Mouse (Mus musculus) frontal cortex, postnatal 14 days (tissue): ENCODE results near the gene Cpne1.
A peak's percentile ranks its signal among the peaks of the same experiment; 100 is the strongest.
"Not testable (repeated sequence)": the region's sequence is repeated elsewhere in the genome, so short reads cannot be mapped to it uniquely, and the experiment has no call there.

Experiments used
- DNase-seq, 2 experiments: peaks; one replicate each; pipeline ENCODE4 v3.0.0; 2022; ENCODE audit warnings: low spot score in 2 of 2

Gene Cpne1

DNA sequence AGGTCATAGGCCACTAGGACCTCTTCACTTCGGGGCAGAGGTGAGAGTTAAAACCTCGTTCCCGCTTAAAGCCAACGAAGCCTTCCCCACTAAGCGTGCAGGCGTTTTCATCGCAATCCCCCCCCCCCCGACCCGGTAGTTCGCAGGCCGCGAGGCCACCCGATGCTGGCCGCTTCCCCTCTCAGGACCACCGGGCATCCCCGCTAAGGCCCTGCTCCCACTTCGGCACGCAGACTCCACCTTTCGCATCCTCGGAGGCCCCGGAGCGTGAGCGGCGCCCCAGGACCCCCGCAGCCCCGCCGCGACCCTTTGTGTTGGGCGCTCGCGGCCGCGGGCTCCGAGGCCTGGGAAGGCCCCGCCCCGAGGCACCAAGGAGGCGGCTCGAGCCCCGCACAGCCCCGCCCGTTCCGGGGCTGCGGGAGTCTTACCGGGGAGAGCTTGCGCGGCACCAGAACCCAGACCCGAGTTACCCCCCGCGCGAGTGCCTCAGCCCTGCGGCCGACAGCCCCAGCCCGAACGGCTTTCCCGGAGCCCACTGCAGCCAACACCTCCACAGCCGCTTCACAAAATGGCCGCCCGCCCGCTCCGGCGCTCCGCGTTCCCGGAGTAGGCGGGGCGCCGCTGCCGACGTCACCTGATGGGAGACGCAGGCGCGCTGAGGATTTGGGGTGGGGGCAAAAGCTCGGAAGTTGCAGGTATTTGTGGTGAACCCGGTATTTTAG lies at the start of gene Cpne1, which contains the start of gene Rbm12:
Gene Cpne1, minus strand, starts transcription at position 608 of the 722 bp plus-strand sequence.
Gene Rbm12, minus strand, starts transcription at position 621 of the 722 bp plus-strand sequence.
- DNase-seq: peak; percentile 77 to 88

DNA sequence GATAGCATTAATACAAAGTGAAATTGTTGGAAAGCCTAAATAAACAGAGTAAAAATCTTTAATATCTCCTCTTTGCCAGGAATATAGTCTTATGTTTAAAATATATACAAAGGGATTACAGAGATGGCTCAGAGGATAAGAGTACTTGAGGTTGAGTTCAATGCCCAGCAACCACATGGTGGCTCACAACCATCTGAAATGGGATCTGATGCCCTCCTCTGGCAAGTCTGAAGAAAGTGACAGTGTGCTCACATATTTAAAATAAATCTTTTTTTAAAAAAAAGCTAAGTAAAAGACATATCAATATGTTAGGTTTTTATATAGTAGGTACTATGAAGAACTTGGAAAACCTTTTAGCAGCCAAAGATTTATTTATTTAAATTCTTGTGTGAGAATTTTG lies 39.8 kb upstream of the Cpne1 start:
- DNase-seq: no peak

DNA sequence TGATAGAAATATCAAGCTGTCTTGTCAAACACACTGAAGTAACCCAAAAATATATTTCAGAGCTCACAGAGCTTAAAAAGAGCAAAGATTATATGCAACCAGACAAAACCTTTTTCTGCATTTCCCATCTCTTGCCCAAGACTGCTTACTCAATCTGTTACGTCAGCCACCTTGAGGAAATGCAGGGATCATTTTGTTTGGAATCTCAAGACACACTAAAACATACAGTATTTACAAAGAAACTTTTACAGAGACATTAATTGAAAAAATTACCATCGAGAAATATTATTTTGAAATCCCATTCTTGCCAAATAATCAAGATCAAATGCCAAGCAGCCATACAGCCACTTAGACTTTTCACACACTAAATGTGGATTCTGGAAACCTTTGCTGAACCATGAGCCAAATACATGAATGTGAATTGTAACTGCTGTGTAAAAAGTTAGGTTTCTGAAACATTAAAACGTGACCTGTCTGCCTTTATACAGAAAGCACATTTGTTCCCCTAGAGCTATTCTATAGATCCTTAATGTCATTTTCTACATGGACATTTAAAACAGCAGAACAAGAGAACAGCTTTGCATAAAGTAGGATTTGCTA lies 35.7 kb upstream of the Cpne1 start:
- no peak for DNase-seq

DNA sequence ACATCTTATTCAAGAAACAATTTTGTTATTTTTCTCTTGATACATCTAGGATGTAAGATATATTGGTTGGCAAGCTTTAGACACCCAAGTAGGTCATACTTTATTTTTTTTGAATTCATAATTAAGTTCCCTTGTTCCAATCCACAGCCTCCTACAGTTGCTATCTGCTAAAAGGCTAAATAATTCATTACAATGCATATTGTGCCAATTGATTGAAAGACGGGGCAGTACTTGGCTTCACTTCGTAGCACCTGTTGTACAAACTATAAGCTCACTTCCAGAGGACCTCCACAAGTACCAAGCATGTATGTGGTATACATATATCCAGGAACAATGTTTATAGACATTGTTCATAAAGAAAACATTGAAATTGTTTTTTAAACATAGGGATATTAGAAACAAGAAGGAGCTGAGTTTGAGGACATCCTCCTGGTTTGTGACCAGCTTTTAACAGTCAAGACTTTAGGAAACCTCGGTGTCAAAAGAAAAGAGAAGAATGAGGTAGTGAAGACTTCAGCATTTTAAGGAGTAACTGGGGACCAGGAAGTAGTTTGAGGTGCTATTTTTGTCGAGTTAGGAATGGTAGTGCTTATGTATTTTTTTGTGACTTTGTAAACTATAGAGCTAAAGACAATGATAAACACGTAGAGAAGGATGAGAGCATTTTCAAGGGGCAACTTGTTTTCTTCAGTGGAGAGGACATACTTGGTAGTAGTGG lies 34.7 kb upstream of the Cpne1 start:
- no peak for DNase-seq

DNA sequence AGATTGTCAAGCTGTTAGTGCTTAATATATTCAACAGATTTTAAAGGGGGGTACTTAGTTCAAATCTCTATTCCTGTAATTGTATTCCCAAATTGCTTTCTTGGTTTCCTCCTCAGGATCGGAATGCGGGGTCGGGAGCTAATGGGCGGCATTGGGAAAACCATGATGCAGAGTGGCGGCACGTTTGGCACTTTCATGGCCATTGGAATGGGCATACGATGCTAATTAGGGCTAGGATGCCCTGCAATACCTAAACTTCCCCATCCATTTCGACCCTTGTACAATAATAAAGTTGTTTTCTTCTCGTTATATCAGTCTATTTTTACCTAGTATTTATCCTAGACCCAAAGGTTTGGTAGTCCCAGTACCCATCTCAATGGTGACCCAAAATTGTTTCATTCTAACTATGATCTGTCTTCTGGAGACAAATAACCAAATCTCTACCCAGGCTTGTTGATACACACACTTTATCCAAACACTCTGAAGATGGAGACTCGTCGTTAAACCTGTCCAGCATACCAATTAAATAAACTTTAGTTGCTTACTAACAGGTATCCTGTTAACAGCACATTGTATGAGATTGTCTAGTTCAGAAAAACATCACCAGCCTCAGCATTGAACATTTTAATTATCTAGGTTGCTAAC lies 33.8 kb upstream of the Cpne1 start:
- DNase-seq: no peak

DNA sequence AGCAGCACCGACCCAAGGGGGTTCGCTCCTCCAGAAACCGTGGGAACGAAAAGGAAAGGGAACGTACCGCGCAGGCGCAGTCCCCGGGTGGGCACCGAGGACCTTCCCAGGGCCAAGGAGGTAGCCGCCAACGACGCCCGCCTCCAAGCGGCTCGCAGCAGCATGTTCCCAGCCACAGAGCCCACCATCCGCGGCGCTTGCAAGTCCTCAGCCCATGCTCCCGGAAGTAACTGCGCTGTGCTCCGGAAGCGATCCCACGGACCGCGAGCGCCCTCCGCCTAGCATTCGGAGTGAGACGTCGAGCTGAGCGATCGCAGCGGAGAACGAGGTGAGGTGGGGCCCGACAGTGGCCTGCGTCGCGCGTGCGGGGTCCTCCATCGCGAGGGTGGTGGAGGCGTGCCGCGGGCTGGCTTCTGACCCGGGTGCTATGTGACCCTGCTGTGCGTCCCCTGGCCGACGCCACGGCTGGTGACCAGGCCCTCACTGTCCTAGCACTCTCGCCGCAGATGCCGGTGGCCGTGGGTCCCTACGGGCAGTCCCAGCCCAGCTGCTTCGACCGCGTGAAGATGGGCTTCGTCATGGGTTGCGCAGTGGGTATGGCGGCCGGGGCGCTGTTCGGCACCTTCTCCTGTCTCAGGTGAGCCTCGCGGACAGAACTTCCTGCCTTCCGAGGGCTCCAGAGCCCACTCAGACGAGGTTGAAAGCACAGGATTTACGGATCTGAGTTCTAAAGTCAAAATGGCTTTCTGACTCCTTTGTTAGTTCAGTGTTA lies 32.4 kb upstream of the Cpne1 start, which contains the start of the genes Romo1 and Nfs1:
Gene Romo1, plus strand, starts transcription at position 87 of the 772 bp plus-strand sequence.
Gene Nfs1, minus strand, starts transcription at position 234 of the 772 bp plus-strand sequence.
- DNase-seq: peak; percentile 90 to 94

DNA sequence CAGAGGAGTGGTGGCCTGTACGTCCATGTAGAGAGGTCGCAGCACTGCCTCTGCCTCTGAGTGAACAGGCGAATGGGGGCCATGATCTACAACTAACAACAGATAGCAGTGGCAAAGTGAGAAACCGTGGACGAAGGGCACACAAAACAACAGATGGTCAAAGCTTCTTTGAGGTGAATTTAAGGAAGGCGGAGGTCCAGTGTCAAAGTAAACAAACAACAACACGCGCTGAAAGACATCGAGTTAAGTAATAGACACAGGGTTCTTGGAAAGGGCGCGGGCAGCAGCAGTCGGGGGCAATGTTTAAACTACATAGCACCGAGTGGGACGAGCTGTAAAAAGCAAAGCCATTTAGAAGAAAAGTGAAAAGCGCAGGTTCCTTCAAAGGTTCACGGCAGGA lies 31.6 kb upstream of the Cpne1 start:
- DNase-seq: no peak

DNA sequence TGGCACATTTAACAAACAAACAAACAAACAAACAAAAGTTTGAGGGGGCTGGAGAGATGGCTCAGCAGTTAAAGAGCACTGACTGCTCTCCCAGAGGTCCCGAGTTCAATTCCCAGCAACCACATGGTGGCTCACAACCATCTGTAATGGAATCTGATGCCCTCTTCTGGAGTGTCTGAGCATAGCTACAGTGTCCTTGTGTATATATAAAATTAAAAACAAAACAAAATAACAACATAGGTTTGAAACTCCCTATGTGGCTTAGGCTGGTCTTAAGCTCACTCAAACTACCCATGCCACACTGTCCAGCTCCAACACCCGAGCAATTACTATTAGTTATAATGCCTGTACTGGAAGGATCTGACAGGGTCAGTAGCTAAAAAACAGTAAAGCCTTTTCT lies 31.1 kb upstream of the Cpne1 start:
- no peak for DNase-seq

DNA sequence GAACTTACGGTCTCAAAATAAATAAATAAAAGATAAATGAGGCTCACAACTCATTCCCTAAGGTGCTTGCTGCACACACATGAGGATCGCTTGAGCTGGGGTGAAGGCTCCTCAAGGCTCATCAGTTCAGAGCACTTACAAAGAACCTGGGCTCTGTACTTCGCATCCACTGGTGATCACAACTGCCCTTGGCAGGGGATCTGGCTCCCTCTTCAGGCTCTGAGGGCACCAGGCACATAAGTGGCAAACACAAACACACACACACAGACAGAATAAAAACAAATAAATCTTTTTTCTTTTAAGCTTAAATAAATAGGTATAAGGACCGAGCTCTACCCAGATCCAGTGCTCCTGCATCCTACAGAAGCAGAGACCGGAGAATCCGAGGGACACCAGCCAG lies 23.9 kb upstream of the Cpne1 start:
- no peak for DNase-seq

DNA sequence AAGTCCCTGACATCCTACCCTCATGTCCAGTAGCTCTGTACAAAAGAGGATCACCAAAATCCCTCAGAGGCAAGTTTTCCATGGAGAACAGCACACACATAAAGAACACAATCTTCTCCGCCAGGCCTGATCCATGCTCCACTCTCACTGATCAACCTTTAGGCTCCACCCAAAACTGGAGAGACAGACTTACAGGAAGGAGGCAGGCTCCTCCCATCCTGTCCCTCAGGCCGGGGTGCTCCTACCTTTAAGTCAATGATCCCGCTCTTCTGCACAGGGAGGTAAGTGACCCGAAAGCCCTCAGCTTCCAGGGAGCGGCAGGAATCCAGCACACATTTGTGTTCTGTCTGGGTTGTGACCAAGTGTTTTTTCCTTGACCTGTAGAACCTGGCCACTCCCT lies 22.4 kb upstream of the Cpne1 start:
- DNase-seq: no peak

DNA sequence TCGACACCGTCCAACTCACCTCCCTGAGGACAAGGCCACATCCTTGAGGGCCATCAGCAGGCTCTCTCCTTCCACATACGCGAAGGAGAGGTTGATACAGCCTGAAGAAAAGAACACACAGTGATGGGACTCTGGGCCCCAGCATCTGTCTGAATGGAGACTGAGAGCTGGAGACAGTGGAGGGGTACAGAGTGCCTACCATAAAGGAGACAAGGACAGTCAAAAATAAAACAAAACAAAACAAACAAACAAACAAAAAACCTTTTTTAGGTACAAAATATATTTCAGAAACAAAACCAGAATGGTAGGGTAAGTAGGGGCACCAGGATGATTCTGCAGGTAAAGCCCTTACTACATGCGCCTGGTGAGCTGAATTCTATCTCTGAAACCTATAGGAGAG lies 15.2 kb upstream of the Cpne1 start, which contains the start of gene Gm28036:
Gene Gm28036, minus strand, starts transcription at position 101 of the 400 bp plus-strand sequence.
- no peak for DNase-seq

DNA sequence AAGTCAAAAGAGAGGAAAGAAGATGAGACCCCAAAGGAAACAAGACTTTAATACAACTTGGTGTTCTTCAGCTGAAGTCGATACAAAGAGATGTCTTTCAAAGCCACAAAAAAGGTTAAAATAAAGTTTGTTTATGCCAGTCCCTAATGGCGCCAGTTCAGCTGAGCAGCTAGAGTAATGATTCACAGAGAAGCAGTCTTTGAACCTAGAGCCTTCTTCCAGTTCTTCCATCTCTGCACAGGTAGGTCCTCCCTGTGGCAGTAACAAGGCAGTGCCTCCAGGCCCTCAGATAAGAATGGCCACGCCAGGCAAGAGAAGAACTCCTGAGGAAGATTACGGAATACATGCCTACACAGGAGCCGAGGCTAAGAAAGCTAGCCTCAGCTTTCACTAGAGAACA lies 12.0 kb upstream of the Cpne1 start:
- DNase-seq: no peak

DNA sequence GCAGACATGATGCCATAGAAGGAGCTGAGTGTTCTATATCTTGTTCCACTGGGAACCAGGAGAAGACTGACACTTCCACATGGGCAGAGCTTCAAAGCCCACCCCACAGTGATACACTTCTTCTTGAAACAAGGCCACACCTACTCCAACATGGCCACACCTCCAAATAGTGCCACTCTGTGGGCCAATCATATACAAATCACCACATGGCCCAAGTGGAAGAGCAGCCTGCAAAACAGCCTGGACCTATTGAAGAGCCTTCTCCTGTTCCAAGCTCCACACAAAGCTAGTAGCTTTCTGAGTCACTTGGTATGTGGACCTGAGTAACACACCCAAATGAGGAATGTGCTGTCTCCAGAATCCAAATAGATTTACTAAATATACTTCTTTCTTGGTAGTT lies 7.8 kb upstream of the Cpne1 start:
- DNase-seq: no peak

DNA sequence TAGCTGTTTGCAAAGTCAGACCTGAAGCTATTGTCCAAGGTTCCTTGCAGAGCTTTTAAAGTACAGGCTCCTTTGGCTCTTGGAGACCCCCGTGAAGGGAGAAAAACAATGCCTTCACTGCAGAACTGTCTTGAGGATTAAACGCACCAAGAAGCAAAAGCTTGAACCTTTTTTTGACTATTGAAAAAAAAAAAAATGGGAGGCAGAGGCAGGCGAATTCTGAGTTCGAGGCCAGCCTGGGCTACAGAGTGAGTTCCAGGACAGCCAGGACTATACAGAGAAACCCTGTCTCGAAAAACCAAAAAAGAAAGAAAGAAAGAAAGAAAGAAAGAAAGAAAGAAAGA lies 287 bp upstream of the Cpne1 start:
- DNase-seq: not testable (repeated sequence)

DNA sequence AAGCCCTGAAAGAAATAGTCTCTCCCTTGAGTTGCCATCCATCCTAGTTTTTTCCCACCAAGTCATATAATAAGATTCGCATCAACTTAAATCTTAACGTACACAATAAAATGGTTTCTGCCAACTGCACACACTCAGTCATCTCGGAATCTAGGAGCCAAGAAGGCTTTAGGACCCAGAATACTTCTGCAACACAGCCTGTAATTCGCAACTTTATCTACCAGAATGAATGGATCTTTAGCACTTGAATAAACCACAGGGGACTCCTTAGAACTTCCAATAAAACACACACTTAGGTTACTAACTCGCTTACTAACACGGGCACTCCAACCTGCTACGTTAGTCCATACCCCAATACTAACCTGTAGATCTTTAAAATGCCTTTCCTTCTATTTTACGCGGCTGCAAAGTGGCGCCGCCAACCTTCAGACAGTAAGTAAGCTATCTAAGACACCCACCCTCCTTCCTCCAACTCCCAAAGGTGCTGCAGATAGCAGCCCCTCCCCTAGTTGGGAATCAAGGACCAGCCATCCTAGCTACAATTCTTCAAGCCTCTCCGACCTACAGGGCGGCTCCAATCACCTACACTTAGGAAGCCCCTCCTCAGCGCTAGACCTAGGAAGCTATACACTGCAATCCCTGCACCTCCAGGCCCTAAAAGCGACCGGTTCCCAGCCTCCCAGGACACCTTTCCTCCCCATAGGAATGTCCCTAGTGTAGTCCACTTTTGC lies 973 bp downstream of the Cpne1 start:
- DNase-seq: peak in 1 of 2 experiments; percentile 14

DNA sequence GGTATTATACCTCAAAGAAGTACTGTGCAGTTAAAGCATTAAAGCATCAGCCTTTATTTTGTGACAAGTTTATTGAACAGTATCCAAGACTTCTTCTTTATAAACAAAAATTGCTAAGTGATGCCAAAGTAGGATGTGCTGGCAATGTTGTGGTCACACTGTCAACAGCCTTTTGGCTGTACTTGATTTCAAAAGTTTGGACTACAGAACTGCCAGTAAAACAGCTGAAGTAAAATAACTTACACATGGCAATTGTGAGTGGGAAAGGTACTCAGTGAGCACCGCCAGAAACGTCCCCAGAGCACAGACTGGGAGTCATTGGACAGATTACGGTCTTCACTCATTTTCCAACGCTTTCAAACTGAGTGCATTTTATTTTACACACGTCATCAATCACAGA lies 19.8 kb downstream of the Cpne1 start:
- no peak for DNase-seq

DNA sequence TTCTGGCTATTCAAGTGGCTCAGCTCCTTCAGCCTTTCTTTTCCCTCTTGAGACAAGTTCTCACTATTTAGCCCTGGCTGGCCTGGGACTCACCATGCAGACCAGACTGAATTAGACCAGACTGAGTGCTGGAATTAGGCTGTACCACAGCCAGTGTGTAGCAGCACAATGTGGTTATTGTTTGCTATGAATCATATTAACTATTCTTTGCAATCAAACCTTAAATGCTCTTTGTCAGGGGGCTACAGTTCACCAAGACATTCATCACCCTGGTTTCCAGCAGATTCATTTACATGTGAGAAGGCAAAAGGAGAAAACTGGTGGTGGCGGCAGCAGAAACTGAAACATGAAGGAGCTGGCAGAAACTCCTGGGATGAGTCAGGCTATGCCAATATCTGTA lies 22.0 kb downstream of the Cpne1 start:
- no peak for DNase-seq

DNA sequence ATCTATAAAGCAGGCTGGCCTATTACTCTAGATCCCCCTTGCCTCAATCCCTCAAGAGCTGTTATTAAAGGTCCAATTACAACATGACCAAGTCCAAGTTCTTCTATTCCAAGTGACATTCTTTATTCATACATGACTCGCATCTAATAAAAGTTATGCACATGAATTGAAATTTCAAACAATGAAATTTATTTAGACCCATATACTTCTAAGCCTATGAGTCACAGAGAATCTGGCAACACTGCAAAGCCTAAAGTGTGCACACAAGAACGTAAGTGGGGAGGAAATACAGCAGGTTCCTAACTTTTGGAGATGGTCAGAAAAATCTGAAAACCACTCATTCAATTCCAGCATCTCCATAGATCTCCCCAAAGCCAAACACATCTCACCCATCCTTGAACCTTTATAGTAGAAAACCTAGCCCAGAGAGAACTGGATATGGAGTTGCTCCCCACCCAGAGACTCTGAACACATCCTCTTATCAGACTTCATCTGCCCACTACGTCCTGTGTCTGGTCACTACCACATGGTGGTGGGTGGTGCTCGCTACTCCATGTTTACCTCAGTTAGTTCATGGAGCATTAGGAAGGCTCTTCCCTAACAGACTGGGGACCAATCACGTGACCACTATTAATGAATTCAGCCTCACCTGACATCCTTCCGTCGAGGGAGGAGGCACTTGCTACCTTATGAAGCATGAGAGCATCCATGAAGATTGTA lies 24.2 kb downstream of the Cpne1 start:
- no peak for DNase-seq

DNA sequence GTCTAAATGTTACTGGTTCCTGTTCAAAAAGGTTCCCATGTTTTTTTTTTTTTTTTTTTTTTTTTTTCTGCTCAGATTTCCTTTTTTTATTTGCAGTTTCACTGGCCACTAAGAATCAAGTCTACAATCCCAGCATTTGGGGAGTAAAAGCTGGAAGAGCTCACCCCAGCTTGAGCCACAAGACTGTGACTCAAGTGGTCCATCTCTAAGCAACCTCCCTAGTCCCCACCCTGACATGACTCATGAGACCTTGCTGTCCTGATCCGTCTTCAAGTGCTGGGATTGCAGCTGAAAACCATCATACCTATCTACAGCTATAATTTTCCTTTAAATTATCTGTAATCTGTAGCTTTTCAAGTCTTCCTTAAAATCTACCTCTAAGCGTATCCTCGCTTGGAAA lies 27.2 kb downstream of the Cpne1 start:
- DNase-seq: no peak

DNA sequence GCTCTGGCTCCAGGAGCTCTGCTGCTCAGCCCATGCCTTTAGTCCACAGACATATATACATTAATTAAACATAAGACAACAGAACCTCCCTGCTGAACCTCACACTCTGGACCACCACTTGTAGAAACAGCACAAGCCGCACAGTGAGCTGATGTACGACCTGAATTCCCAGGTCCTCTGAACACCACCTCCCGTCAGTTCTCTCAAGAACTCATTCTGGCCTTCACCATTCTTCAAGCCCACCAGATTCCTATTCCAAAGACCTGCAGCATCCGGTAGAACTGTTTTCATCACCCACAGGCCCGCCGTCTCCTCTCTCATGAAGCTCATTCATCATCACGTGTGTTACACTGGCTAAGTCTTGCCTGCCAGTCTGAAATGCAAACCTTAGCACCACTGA lies 31.4 kb downstream of the Cpne1 start:
- no peak for DNase-seq
